Mouse (Mus musculus) heart, postnatal 0 days (tissue): ENCODE measurements at regions not wholly inside any gene's neighbourhood (a gene's known extent, or its start where the extent isn't known, plus 50 kb on each side); places are given as distances from the start of the nearest gene placed in this dataset.
A peak's percentile ranks its signal among the peaks of the same experiment; 100 is the strongest.

Experiments
- ATAC-seq: fragments of 200-750 bp; cut with Nextera tagmentation; 2 replicates; pipeline ENCODE4 v1.8.0; 2017; ENCODE audit warnings: low read depth, moderate number of reproducible peaks, moderate library complexity; ENCODE audit not compliant: insufficient read depth
- DNase-seq: peaks from one replicate; pipeline ENCODE4 v3.0.0-alpha.2; 2016; ENCODE audit warnings: low spot score
- H3K27ac ChIP-seq: fragments of 300-500 bp; sonication (generic); 2 replicates; pipeline ENCODE4 v1.5.1; 2014; ENCODE audit warnings: low read depth, mild to moderate bottlenecking
- H3K27me3 ChIP-seq: fragments of 300-500 bp; sonication (generic); 2 replicates; pipeline ENCODE4 v1.6.1; 2014; ENCODE audit warnings: low read length, mixed read lengths; ENCODE audit not compliant: control insufficient read depth, insufficient read depth
- H3K36me3 ChIP-seq: fragments of 300-500 bp; sonication (generic); replicated peaks from 2 replicates; pipeline ENCODE4 v1.6.1; 2014; ENCODE audit warnings: low read length, mixed read lengths; ENCODE audit not compliant: control insufficient read depth, insufficient read depth
- H3K4me1 ChIP-seq: fragments of 300-500 bp; sonication (generic); 2 replicates; pipeline ENCODE4 v1.6.1; 2014; ENCODE audit warnings: antibody characterized with exemption; ENCODE audit not compliant: control insufficient read depth, insufficient read depth
- H3K4me2 ChIP-seq: fragments of 300-500 bp; sonication (generic); 2 replicates; pipeline ENCODE4 v1.6.1; 2014; ENCODE audit warnings: low read depth, mild to moderate bottlenecking, low read length, moderate library complexity
- H3K4me3 ChIP-seq: fragments of 300-500 bp; sonication (generic); 2 replicates; pipeline ENCODE4 v1.5.1; 2014; ENCODE audit warnings: low read depth, low read length
- H3K9ac ChIP-seq: fragments of 300-500 bp; sonication (generic); replicated peaks from 2 replicates; pipeline ENCODE4 v1.6.1; 2014; ENCODE audit warnings: low read depth, low read length, mixed read lengths
- H3K9me3 ChIP-seq: fragments of 300-500 bp; sonication (generic); replicated peaks from 2 replicates; pipeline ENCODE4 v1.6.1; 2016; ENCODE audit warnings: low read length; ENCODE audit not compliant: control insufficient read depth
- CTCF ChIP-seq: IDR thresholded peaks from 2 replicates; pipeline ENCODE4 v1.5.1; 2016; ENCODE audit warnings: antibody characterized with exemption, control low read depth, low read depth
- EP300 ChIP-seq: IDR thresholded peaks from 2 replicates; pipeline ENCODE4 v1.6.1; 2016; ENCODE audit warnings: antibody characterized with exemption, low read depth
- WGBS: fragments of 180-500 bp; shearing (Covaris S2); extraction: QIAGEN DNeasy Blood & Tissue Kit; methylation state at CpG from one replicate; pipeline ENCODE4 v1.1.7; 2014; 5-methylcytosine and 5-hydroxymethylcytosine counted together

DNA sequence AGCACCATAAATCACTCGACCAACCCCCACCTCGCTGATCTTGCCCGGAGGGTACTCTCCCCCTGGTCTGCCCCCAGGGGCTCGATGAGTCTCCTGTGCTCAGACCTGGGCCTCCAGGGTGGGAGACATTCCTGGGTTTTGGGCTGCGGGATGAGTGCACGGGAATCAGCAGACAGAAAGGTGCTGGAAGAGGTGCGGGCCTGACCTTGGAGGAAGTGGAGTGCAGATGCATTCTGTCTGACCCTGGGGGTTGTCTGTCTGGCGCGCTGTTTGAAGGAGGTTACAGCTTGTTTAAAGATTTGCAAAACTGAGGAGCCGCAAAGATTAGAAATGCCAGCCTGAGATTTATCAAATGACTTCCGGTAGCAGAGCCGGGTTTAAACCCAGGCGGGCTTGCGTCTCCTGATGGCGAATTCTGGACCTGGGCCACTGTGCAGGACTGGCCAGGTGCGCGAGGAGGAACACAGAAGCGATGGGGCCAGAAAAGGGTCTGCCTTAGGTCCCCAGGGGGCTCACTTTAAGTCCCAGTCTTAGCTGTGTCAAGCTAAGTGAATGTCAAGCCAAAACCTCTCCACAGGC lies 257.9 kb upstream of the Nfe2l3 start:
- H3K9ac ChIP-seq, result peak overlapping the region; percentile 42; the same call in 1 of the 2 replicates

GRCm38 (mm10) chr6:51175616-51176590 lies 256.6 kb upstream of the Nfe2l3 start:
- H3K27me3 ChIP-seq, result peaks cover 64% of the 10 kb centered on the region
- no peak for DNase-seq

More for the DNA sequence above, 257.9 kb upstream of the Nfe2l3 start:
- peaks cover 53% of the 10 kb centered on the region for H3K27me3 ChIP-seq
- H3K9me3 ChIP-seq, result no peaks in the 10 kb centered on the region
- peaks cover 10% of the 10 kb centered on the region; the same call in 1 of the 2 replicates for H3K4me1 ChIP-seq
- peak overlapping the region; percentile 48 for H3K4me3 ChIP-seq
- no peak for DNase-seq
- 23% methylated on average over 18 of the region's 18 CpGs for WGBS
- no peak for ATAC-seq
- H3K4me2 ChIP-seq, result peak overlapping the region; percentile 78
- no peak for TF ChIP-seq EP300
- TF ChIP-seq CTCF, result no peak
- no peaks in the 10 kb centered on the region for H3K36me3 ChIP-seq
- H3K27ac ChIP-seq, result no peak overlapping the region

DNA sequence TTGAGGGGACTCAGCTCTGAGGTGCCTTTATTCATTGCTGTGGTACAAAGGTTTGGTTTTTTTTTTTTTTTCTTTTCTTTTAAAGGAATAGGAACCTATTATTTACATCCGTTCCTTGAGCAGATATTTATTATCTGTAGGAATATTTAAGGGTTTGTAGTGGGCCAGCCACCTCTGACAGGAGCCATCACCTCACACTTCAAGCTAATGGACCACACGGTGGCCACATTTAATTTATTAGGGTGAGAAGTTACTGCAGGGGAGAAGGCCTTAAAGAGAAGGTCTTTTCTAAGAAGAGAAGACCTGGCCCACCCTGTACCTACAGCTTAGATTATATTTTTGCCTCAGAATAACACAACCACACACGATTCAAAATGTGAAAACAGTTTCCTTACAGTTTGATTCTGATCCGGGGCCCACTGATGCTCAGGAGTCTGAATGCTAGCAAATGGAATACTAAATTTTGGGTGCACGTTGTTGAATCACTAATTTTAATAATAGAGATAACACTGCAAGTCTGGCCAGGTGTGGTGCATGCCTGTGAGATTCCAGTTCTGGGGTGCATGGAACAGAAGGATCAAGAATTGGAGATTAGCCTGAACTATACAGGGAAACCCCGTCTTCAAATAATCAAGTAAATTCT lies 255.6 kb upstream of the Nfe2l3 start:
- peaks cover 74% of the 10 kb centered on the region for H3K27me3 ChIP-seq
- ATAC-seq (no peak), DNase-seq (no peak)
- no peak overlapping the region for H3K4me3 ChIP-seq
- H3K9me3 ChIP-seq, result no peaks in the 10 kb centered on the region
- H3K27ac ChIP-seq, result no peak overlapping the region
- 0 out of 2 replicates have a peak, but pooled peaks cover 8% of the 10 kb centered on the region for H3K4me1 ChIP-seq
- WGBS, result 28% methylated on average over 6 of the region's 6 CpGs
- H3K9ac ChIP-seq, result no peak overlapping the region
- TF ChIP-seq EP300 (no peak), CTCF (no peak)
- H3K36me3 ChIP-seq, result no peaks in the 10 kb centered on the region
- H3K4me2 ChIP-seq, result no peak overlapping the region

More at GRCm38 (mm10) chr6:51175616-51176590, 256.6 kb upstream of the Nfe2l3 start:
- H3K4me1 ChIP-seq, result 0 out of 2 replicates have a peak, but pooled peaks cover 8% of the 10 kb centered on the region
- no peaks in the 10 kb centered on the region for H3K9me3 ChIP-seq
- H3K9ac ChIP-seq, result no peak overlapping the region
- 37% methylated on average over 13 of the region's 13 CpGs for WGBS
- TF ChIP-seq EP300, result no peak
- TF ChIP-seq CTCF, result no peak
- no peak overlapping the region for H3K4me2 ChIP-seq
- no peak overlapping the region for H3K4me3 ChIP-seq
- no peaks in the 10 kb centered on the region for H3K36me3 ChIP-seq
- no peak for ATAC-seq
- no peak overlapping the region for H3K27ac ChIP-seq

- H3K4me3 ChIP-seq, result peak overlapping the region; percentile 42
- 1% methylated on average over 14 of the region's 14 CpGs for WGBS
- TF ChIP-seq EP300, result no peak
- no peak for TF ChIP-seq CTCF
- H3K4me2 ChIP-seq, result peak overlapping the region; percentile 65
- ATAC-seq (no peak), DNase-seq (no peak)
- no peak overlapping the region for H3K9ac ChIP-seq
- H3K27me3 ChIP-seq, result peaks cover 81% of the 10 kb centered on the region
- H3K36me3 ChIP-seq, result no peaks in the 10 kb centered on the region
- no peak overlapping the region for H3K27ac ChIP-seq
- H3K9me3 ChIP-seq, result no peaks in the 10 kb centered on the region
- 0 out of 2 replicates have a peak, but pooled peaks cover 6% of the 10 kb centered on the region for H3K4me1 ChIP-seq
These were observed 254.8 kb upstream of the Nfe2l3 start for GRCm38 (mm10) chr6:51177701-51178060.

DNA sequence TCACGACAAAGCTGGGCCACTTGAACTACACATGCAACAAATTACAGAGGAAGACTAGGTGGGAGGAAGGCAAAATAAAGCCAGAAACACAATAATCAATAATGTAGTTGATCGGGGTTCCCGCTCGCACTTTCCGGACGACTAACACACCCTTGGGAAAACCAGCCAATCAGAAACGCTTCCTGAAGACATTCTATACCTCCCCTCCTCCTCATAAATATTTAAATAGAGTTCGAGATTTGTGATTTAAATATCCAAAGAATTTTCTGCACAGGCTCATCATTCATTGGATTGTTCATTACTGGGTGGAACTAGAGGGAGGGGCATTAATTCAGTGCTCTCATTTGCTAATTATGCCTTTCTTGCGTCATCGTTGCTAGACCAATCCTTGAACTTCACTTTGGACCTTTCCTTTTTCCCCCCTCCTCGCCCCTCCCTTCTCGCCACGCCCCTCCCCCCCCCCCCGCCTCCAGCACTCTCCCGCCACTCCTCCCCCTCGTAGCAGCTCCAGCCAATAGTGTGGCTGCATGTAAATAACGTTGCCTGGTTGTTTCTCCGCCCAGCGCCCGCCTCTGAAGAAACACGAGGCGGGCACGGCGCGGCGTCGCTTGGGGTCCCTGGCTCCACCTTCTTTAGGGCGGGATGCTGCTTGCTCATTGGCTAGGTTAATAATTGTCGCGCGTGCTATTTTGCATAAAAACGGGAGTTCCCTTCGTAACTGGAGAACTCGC lies 254.2 kb upstream of the Nfe2l3 start:
- DNase-seq, result peak; percentile 98
- peak; percentile 98 for ATAC-seq
- peaks cover 86% of the 10 kb centered on the region for H3K27me3 ChIP-seq
- under 1% methylated on average over 29 of the region's 34 CpGs for WGBS
- no peak overlapping the region for H3K9ac ChIP-seq
- H3K4me1 ChIP-seq, result 0 out of 2 replicates have a peak, but pooled peaks cover 6% of the 10 kb centered on the region
- no peaks in the 10 kb centered on the region for H3K9me3 ChIP-seq
- H3K4me2 ChIP-seq, result peak overlapping the region; percentile 65
- TF ChIP-seq EP300 (no peak), CTCF (no peak)
- no peaks in the 10 kb centered on the region for H3K36me3 ChIP-seq
- no peak overlapping the region for H3K27ac ChIP-seq
- H3K4me3 ChIP-seq, result peak overlapping the region; percentile 42
